Mouse (Mus musculus): ENCODE measurements around the gene Actn4. TPM values are rescaled to one million over a fixed set of nuclear protein-coding genes. Genes with fewer than 3 reads are reported as not detected.

Actn4 gene
- polyA plus RNA-seq, 1 experiment, result 66.0 TPM

GRCm38 (mm10) chr7:28931032-28931694 lies 31.0 kb downstream of the Actn4 start:
- TF ChIP-seq CTCF (IDR thresholded peaks at IDR 0.05; ENCODE audit: control insufficient read depth, insufficient read depth, low read length) (no peak), POLR2A (IDR thresholded peaks at IDR 0.05; ENCODE audit: borderline replicate concordance, control insufficient read depth, low read depth, low read length) (no peak)
- Histone ChIP-seq H3K4me1 (ENCODE audit: control insufficient read depth, insufficient read depth, low read length) (no peaks in the 10 kb centered on the region; the same call in 1 of the 2 replicates), H3K27ac (ENCODE audit: control insufficient read depth, insufficient read depth, low read depth, low read length, poor library complexity) (no peak overlapping the region)

GRCm38 (mm10) chr7:28930320-28931031 lies 31.7 kb downstream of the Actn4 start:
- TF ChIP-seq POLR2A (IDR thresholded peaks at IDR 0.05; ENCODE audit: borderline replicate concordance, control insufficient read depth, low read depth, low read length) (no peak), CTCF (IDR thresholded peaks at IDR 0.05; ENCODE audit: control insufficient read depth, insufficient read depth, low read length) (no peak)
- WGBS, result 65% methylated on average over 5 of the region's 5 CpGs
- H3K4me3 ChIP-seq (replicated peaks; ENCODE audit: control insufficient read depth, low read depth, low read length), result no peak overlapping the region
- H3K4me1 ChIP-seq (ENCODE audit: control insufficient read depth, insufficient read depth, low read length), result no peaks in the 10 kb centered on the region; the same call in 1 of the 2 replicates
- no peak overlapping the region for H3K27ac ChIP-seq (ENCODE audit: control insufficient read depth, insufficient read depth, low read depth, low read length, poor library complexity)

More at GRCm38 (mm10) chr7:28931032-28931694, 31.0 kb downstream of the Actn4 start:
- 85% methylated on average over 7 of the region's 7 CpGs for WGBS
- H3K4me3 ChIP-seq (replicated peaks; ENCODE audit: control insufficient read depth, low read depth, low read length), result no peak overlapping the region

- H3K4me3 ChIP-seq (replicated peaks; ENCODE audit: control insufficient read depth, low read depth, low read length), result no peak overlapping the region
- H3K4me1 ChIP-seq (ENCODE audit: control insufficient read depth, insufficient read depth, low read length), result no peaks in the 10 kb centered on the region; the same call in 1 of the 2 replicates
- no peak overlapping the region for H3K27ac ChIP-seq (ENCODE audit: control insufficient read depth, insufficient read depth, low read depth, low read length, poor library complexity)
- 73% methylated on average over 3 of the region's 3 CpGs for WGBS
- TF ChIP-seq CTCF (IDR thresholded peaks at IDR 0.05; ENCODE audit: control insufficient read depth, insufficient read depth, low read length) (no peak), POLR2A (IDR thresholded peaks at IDR 0.05; ENCODE audit: borderline replicate concordance, control insufficient read depth, low read depth, low read length) (no peak)
Observed at GRCm38 (mm10) chr7:28929381-28929780, 32.8 kb downstream of the Actn4 start.

- H3K27ac ChIP-seq (ENCODE audit: control insufficient read depth, insufficient read depth, low read depth, low read length, poor library complexity), result no peak overlapping the region
- H3K4me1 ChIP-seq (ENCODE audit: control insufficient read depth, insufficient read depth, low read length), result peaks cover 3% of the 10 kb centered on the region; the same call in 1 of the 2 replicates
- TF ChIP-seq CTCF (IDR thresholded peaks at IDR 0.05; ENCODE audit: control insufficient read depth, insufficient read depth, low read length) (no peak), POLR2A (IDR thresholded peaks at IDR 0.05; ENCODE audit: borderline replicate concordance, control insufficient read depth, low read depth, low read length) (no peak)
- WGBS, result 47% methylated on average over 2 of the region's 2 CpGs
- H3K4me3 ChIP-seq (replicated peaks; ENCODE audit: control insufficient read depth, low read depth, low read length), result no peak overlapping the region
Observed at GRCm38 (mm10) chr7:28926172-28926571, 36.0 kb downstream of the Actn4 start.

- H3K4me3 ChIP-seq (replicated peaks; ENCODE audit: control insufficient read depth, low read depth, low read length), result no peak overlapping the region
- WGBS, result 84% methylated on average over 9 of the region's 9 CpGs
- H3K27ac ChIP-seq (ENCODE audit: control insufficient read depth, insufficient read depth, low read depth, low read length, poor library complexity), result no peak overlapping the region
- no peak for TF ChIP-seq POLR2A (IDR thresholded peaks at IDR 0.05; ENCODE audit: borderline replicate concordance, control insufficient read depth, low read depth, low read length)
- no peak for TF ChIP-seq CTCF (IDR thresholded peaks at IDR 0.05; ENCODE audit: control insufficient read depth, insufficient read depth, low read length)
- peaks cover 3% of the 10 kb centered on the region; the same call in 1 of the 2 replicates for H3K4me1 ChIP-seq (ENCODE audit: control insufficient read depth, insufficient read depth, low read length)
Observed at GRCm38 (mm10) chr7:28925317-28925716, 36.8 kb downstream of the Actn4 start.

GRCm38 (mm10) chr7:28924802-28925201 lies 37.3 kb downstream of the Actn4 start:
- peaks cover 3% of the 10 kb centered on the region; the same call in 1 of the 2 replicates for H3K4me1 ChIP-seq (ENCODE audit: control insufficient read depth, insufficient read depth, low read length)
- H3K27ac ChIP-seq (ENCODE audit: control insufficient read depth, insufficient read depth, low read depth, low read length, poor library complexity), result no peak overlapping the region
- TF ChIP-seq CTCF (IDR thresholded peaks at IDR 0.05; ENCODE audit: control insufficient read depth, insufficient read depth, low read length) (no peak), POLR2A (IDR thresholded peaks at IDR 0.05; ENCODE audit: borderline replicate concordance, control insufficient read depth, low read depth, low read length) (no peak)
- no peak overlapping the region for H3K4me3 ChIP-seq (replicated peaks; ENCODE audit: control insufficient read depth, low read depth, low read length)
- WGBS, result 82% methylated on average over 3 of the region's 3 CpGs

DNA sequence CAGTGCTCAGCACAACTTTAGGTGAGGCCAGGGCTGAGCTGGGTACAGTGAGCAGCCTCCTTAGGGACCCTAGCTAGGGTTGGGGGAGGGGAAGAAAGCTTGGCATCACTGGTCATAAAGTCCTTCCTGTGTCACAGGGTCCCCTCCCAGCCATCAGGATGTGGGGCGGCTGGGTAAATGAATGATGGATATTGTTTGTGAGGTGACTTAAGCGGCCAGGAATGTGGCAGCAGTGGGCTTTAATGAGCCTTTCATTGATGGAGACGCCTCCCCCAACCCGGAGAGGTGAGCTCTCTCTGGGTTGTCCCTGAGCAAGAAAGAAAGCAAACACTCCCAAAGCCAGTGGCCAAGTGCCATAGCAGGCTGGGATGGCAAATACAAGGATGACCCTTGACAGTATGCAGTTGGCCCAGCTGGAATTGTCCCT lies 38.3 kb downstream of the Actn4 start:
- H3K4me1 ChIP-seq (ENCODE audit: control insufficient read depth, insufficient read depth, low read length), result peaks cover 3% of the 10 kb centered on the region; the same call in 1 of the 2 replicates

GRCm38 (mm10) chr7:28922606-28923005 lies 39.5 kb downstream of the Actn4 start:
- Histone ChIP-seq H3K4me3 (replicated peaks; ENCODE audit: control insufficient read depth, low read depth, low read length) (no peak overlapping the region), H3K27ac (ENCODE audit: control insufficient read depth, insufficient read depth, low read depth, low read length, poor library complexity) (no peak overlapping the region), H3K4me1 (ENCODE audit: control insufficient read depth, insufficient read depth, low read length) (peaks cover 3% of the 10 kb centered on the region; the same call in 1 of the 2 replicates)
- WGBS, result 78% methylated on average over 4 of the region's 4 CpGs
- no peak for TF ChIP-seq CTCF (IDR thresholded peaks at IDR 0.05; ENCODE audit: control insufficient read depth, insufficient read depth, low read length)
- TF ChIP-seq POLR2A (IDR thresholded peaks at IDR 0.05; ENCODE audit: borderline replicate concordance, control insufficient read depth, low read depth, low read length), result no peak

More for the DNA sequence above, 38.3 kb downstream of the Actn4 start:
- TF ChIP-seq CTCF (IDR thresholded peaks at IDR 0.05; ENCODE audit: control insufficient read depth, insufficient read depth, low read length) (no peak), POLR2A (IDR thresholded peaks at IDR 0.05; ENCODE audit: borderline replicate concordance, control insufficient read depth, low read depth, low read length) (no peak)
- WGBS, result 75% methylated on average over 4 of the region's 4 CpGs
- Histone ChIP-seq H3K27ac (ENCODE audit: control insufficient read depth, insufficient read depth, low read depth, low read length, poor library complexity) (no peak overlapping the region), H3K4me3 (replicated peaks; ENCODE audit: control insufficient read depth, low read depth, low read length) (no peak overlapping the region)
